Mouse (Mus musculus) lung, embryonic 15.5 days (tissue): ENCODE results near the gene Edn3. TPM values are rescaled to one million over a fixed set of nuclear protein-coding genes. Genes with fewer than 3 reads are reported as not detected.

Experiments
- ATAC-seq: fragments of 200-750 bp; cut with Nextera tagmentation; 2 replicates; pipeline ENCODE4 v1.8.0; 2017; ENCODE audit warnings: moderate number of reproducible peaks, borderline replicate concordance; ENCODE audit not compliant: low FRiP score, low TSS enrichment; ENCODE audit errors: extremely low read depth
- H3K27ac ChIP-seq: fragments of 300-500 bp; sonication (generic); 2 replicates; pipeline ENCODE4 v1.5.1; 2015; ENCODE audit warnings: moderate library complexity, mild to moderate bottlenecking, inconsistent platforms
- H3K27me3 ChIP-seq: fragments of 300-500 bp; sonication (generic); 2 replicates; pipeline ENCODE4 v1.6.1; 2015; ENCODE audit warnings: inconsistent platforms
- H3K36me3 ChIP-seq: fragments of 300-500 bp; sonication (generic); 2 replicates; pipeline ENCODE4 v1.6.1; 2015; ENCODE audit warnings: inconsistent platforms
- H3K4me1 ChIP-seq: fragments of 300-500 bp; sonication (generic); 2 replicates; pipeline ENCODE4 v1.6.1; 2015; ENCODE audit warnings: inconsistent platforms
- H3K4me2 ChIP-seq: fragments of 300-500 bp; sonication (generic); 2 replicates; pipeline ENCODE4 v1.6.1; 2015; ENCODE audit warnings: inconsistent platforms, mild to moderate bottlenecking, moderate library complexity
- H3K4me3 ChIP-seq: fragments of 300-500 bp; sonication (generic); 2 replicates; pipeline ENCODE4 v1.5.1; 2015; ENCODE audit warnings: mild to moderate bottlenecking, inconsistent platforms
- H3K9ac ChIP-seq: fragments of 300-500 bp; sonication (generic); 2 replicates; pipeline ENCODE4 v1.6.1; 2015; ENCODE audit warnings: inconsistent platforms
- H3K9me3 ChIP-seq: fragments of 300-500 bp; sonication (generic); 2 replicates; pipeline ENCODE4 v1.6.1; 2016; ENCODE audit warnings: inconsistent platforms
- WGBS: fragments of 180-500 bp; shearing (Covaris S2); methylation state at CpG from one replicate; pipeline ENCODE4 v1.1.7; 2015; 5-methylcytosine and 5-hydroxymethylcytosine counted together
- polyA plus RNA-seq: library from polyadenylated mRNA; unstranded; fragments of >200 nt; fragmentation: Nextera tagmentation; extraction: Ambion mirVana; gene quantifications from 2 replicates; pipeline ENCODE4 v1.2.1, GENCODE M21; 2015

The Edn3 gene
- polyA plus RNA-seq, 1 experiment from 2014 or later, result 38.4 TPM

DNA sequence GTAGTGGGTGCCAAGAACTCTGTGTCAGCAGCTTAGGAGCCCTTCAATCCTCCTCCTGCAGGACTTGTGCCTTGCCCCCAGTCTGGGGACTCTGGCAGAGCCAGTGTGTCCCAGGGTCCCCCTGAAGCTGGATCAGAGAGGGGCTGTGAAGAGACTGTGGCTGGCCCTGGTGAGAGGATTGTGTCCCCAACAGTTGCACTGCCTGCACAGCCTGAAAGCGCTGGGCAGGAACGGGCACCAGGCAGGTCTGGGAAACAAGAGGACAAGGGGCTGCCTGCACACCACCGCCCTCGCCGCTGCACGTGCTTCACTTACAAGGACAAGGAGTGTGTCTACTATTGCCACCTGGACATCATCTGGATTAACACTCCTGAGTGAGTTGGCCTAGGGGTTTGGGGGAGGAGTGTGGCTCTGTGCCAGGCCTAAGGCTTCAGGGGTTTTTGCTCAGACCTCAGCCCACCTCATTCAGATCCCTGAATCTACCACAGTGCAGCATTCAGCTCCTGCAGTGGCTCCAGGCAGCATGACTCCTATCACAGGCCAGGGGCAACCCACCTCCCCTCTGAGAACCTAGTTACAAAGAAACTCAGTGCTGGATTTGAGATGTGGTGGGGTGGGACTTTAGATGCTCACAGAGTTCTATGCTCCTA lies 1.2 kb downstream of the Edn3 start:
- peak overlapping the region; percentile 60 for H3K9ac ChIP-seq
- H3K4me3 ChIP-seq, result peak overlapping the region; percentile 52
- H3K4me2 ChIP-seq, result peak overlapping the region; percentile 95
- ATAC-seq, result peak; percentile 48; the same call in 1 of the 2 replicates
- no peaks in the 10 kb centered on the region; the same call in 1 of the 2 replicates for H3K27me3 ChIP-seq
- peak overlapping the region; percentile 83 for H3K27ac ChIP-seq
- no peaks in the 10 kb centered on the region for H3K36me3 ChIP-seq
- WGBS, result 45% methylated on average over 6 of the region's 6 CpGs
- no peaks in the 10 kb centered on the region for H3K9me3 ChIP-seq
- H3K4me1 ChIP-seq, result peaks cover 20% of the 10 kb centered on the region; the same call in 1 of the 2 replicates

DNA sequence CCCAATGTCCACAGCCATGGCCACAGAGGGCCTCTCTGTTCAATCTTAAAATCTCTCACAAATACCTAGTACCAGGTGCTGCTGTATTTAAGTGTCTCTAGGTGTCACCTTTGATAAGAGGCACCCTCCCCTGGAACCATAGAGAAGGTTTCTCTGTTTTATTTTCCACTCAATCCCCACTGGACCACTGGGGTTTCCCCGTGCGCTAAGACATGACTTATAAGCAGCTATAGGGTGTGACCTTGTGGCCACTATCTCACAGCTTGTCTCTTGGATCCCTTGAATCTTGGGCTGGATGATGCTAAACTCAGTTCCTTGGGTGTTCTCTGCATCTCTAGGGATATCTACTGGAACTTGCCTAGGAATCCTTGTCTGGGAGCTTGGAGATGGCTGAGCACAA lies 1.9 kb downstream of the Edn3 start:
- H3K4me2 ChIP-seq, result peak overlapping the region; percentile 95
- H3K9me3 ChIP-seq, result no peaks in the 10 kb centered on the region
- peaks cover 20% of the 10 kb centered on the region; the same call in 1 of the 2 replicates for H3K4me1 ChIP-seq
- no peaks in the 10 kb centered on the region; the same call in 1 of the 2 replicates for H3K27me3 ChIP-seq
- H3K4me3 ChIP-seq, result peak overlapping the region; percentile 52
- ATAC-seq, result no peak
- WGBS, result 91% methylated on average over 2 of the region's 2 CpGs
- no peak overlapping the region for H3K9ac ChIP-seq
- no peaks in the 10 kb centered on the region for H3K36me3 ChIP-seq
- H3K27ac ChIP-seq, result no peak overlapping the region

DNA sequence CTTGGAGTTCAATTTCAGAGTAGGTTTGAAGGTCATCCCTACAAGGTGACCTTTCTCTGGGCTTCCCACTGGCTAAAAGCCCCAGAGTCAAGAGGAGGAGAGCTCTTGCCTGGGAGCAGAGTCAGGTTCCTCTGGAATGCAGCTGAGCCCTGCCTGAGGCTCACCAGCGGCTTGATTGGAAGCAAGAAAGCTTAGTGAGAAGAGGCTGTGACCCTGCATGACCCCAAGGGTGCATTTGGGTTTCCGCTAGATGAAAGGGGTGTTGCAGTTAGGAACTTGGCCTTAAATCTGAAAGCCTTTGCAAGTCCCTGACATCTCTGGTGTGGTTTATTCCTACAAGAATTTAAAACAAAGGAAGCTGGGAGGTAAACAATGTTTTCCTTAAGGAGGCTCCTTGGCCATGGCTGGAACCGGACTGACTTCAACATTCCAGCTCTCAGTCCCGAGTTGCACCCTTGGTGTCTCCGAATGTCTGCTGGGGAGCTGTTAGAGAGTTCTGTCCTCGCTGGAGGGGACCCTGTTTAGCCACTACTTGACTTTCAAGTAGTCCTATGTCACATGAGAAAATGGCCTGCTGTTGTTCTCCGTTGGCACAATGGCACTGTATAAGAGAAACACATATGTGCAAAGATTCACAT lies 8.6 kb downstream of the Edn3 start:
- ATAC-seq, result peak; percentile 55; the same call in 1 of the 2 replicates
- Histone ChIP-seq H3K4me3 (no peak overlapping the region), H3K27ac (0 out of 2 replicates have a peak overlapping the region, but pooled peaks have one; percentile 8), H3K9me3 (no peaks in the 10 kb centered on the region), H3K36me3 (no peaks in the 10 kb centered on the region), H3K4me1 (peaks cover 15% of the 10 kb centered on the region), H3K27me3 (no peaks in the 10 kb centered on the region), H3K4me2 (no peak overlapping the region), H3K9ac (no peak overlapping the region)
- 30% methylated on average over 7 of the region's 7 CpGs for WGBS

DNA sequence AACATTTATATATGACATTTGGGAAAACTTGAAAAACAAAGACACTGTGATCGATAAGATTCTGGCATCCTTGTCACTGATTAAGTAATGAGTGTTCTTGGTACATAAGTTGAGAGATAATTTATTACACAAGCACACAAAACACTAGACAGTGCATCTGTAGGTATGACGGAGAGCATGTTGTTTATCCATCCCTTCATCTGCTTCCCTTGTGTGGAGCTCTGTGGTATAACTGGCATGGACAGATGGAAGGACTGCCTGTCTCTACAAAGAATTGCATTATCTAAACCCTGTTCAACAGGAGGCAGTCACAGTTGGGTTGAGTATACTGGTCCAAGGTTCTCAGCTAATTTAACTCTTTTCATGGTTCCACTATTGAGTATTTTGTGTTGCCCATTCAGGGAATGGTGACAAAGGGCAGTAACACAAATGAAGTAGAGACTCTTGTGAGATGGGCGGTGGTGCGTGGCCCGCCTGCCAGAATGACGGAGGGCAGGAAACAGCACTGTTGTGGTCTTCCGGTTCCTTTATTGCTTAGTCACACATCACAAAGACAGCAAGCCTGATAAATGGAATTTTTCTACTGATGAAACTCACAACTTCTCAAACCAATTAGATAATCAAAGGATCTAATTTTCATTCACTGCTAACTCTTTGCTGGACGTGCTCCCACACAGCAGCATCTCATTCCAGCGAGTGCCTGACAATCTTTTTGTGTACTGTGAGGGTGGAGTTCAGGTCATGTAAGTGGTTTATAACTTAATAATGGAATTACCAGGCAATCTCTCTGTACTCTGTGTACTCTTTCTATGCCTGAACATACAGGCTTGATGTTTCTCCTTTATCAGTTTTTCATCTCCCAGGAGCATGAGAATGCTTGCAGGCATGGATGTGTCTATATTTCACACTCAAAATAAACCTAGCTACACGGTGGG lies 14.0 kb downstream of the Edn3 start:
- Histone ChIP-seq H3K4me2 (no peak overlapping the region), H3K9me3 (no peaks in the 10 kb centered on the region), H3K9ac (no peak overlapping the region), H3K36me3 (no peaks in the 10 kb centered on the region), H3K4me3 (no peak overlapping the region), H3K4me1 (peaks cover 3% of the 10 kb centered on the region), H3K27me3 (no peaks in the 10 kb centered on the region), H3K27ac (no peak overlapping the region)
- WGBS, result 73% methylated on average over 10 of the region's 10 CpGs
- ATAC-seq, result no peak

DNA sequence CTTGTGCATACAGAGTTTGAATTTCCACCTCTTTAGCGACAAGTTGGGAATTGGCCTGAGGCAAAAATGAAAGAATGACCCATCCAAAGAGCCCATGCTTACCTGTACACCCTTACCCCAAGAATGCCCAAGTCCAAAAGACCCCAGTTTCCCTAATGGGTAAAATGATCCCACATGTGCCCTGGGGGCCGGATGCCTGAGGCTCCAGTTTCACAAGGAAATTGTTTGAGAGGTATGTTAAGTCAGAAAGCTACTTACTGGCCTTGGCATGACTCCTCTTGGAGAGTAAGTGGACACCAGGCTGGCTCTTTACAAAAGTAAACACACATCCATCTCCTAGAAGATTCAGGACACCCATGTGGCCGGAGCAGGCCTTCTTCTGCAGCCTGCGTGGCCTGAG lies 21.6 kb downstream of the Edn3 start:
- H3K9ac ChIP-seq, result no peak overlapping the region
- H3K9me3 ChIP-seq, result no peaks in the 10 kb centered on the region
- no peak overlapping the region for H3K27ac ChIP-seq
- 0 out of 2 replicates have a peak, but pooled peaks cover 3% of the 10 kb centered on the region for H3K4me1 ChIP-seq
- H3K36me3 ChIP-seq, result no peaks in the 10 kb centered on the region
- no peak overlapping the region for H3K4me2 ChIP-seq
- no peak for ATAC-seq
- H3K4me3 ChIP-seq, result no peak overlapping the region
- no peaks in the 10 kb centered on the region for H3K27me3 ChIP-seq
- 60% methylated on average over 4 of the region's 4 CpGs for WGBS

DNA sequence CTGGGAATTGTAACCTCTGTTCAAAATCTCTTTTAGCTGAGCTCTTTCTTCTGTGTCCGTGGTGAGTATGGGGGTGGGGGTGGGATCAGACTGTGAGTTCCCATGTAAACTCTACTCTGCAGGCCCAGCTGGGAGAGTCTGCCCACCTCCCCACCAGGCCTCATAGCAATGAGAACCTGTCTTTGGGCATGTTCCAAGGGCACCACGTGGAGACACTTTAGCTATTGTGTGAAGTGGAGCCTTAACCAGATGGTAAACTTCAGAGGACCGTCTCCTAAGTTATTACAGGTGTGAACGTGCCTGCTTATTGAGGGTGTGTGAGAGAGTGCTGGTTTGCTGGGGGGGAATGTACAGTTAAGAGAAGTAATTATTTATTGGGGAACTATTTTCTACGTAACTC lies 22.5 kb downstream of the Edn3 start:
- Histone ChIP-seq H3K4me3 (no peak overlapping the region), H3K9me3 (no peaks in the 10 kb centered on the region), H3K27ac (no peak overlapping the region), H3K9ac (no peak overlapping the region), H3K27me3 (no peaks in the 10 kb centered on the region), H3K4me2 (no peak overlapping the region), H3K4me1 (0 out of 2 replicates have a peak, but pooled peaks cover 3% of the 10 kb centered on the region), H3K36me3 (no peaks in the 10 kb centered on the region)
- WGBS, result 47% methylated on average over 5 of the region's 5 CpGs
- peak; percentile 47; the same call in 1 of the 2 replicates for ATAC-seq

DNA sequence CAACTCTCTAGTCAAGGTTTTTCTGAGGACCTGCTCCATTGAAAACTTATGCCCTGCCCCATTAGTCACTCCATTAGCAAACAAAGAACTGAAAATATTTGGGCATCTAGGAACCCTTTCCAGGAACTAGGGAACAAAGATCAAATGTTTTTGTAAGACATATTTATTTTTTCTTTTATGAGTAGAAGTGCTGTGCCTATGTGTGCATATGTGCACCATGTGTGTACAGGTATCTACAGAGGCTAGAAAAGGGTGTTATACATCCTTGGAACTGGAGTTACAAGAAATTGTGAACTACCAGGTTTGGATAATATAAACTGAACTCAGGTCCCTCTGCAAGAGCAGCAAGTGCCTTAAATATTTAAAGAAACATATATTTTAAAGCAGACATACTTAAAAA lies 28.4 kb downstream of the Edn3 start:
- no peaks in the 10 kb centered on the region for H3K36me3 ChIP-seq
- no peak overlapping the region for H3K27ac ChIP-seq
- no peaks in the 10 kb centered on the region for H3K4me1 ChIP-seq
- no peaks in the 10 kb centered on the region for H3K9me3 ChIP-seq
- no peak overlapping the region for H3K4me3 ChIP-seq
- no peak for ATAC-seq
- no peaks in the 10 kb centered on the region for H3K27me3 ChIP-seq
- no peak overlapping the region for H3K4me2 ChIP-seq
- no peak overlapping the region for H3K9ac ChIP-seq

DNA sequence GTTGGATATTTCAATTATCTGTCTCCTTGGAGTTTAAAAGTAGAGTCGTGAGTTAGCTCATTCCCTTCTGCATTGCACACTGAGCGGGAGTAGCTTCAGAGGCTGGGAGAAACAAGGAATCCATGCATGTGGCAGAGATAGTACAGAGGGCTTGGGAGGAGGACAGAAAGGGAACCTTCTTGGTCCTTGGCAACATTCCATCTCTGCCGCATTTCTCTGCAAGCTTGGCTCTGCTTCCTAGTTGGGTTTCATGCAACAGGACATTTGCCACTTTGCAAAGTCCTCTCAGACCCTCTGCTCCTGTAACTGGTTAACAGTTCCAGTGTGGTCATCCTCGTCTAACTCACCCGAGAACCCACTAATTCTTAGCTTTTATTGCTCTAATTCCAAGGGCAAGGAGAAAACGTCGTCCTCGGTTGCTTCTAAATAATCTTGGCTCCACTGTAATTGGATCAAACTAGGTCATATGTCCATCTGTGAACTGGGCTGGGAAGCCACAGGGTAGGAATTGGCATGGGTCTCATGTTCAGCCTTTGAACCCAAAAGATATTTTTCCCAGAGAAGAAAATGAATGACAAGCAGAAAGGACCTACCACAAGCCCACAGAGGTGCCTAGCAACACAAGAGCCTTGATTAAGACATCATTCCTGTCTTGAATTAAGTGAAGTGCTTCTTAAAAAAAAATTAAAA lies 32.2 kb downstream of the Edn3 start:
- H3K27ac ChIP-seq, result no peak overlapping the region
- H3K36me3 ChIP-seq, result no peaks in the 10 kb centered on the region
- no peaks in the 10 kb centered on the region for H3K27me3 ChIP-seq
- no peaks in the 10 kb centered on the region for H3K4me1 ChIP-seq
- 80% methylated on average over 8 of the region's 8 CpGs for WGBS
- no peak overlapping the region for H3K4me3 ChIP-seq
- H3K9me3 ChIP-seq, result no peaks in the 10 kb centered on the region
- H3K9ac ChIP-seq, result no peak overlapping the region
- H3K4me2 ChIP-seq, result no peak overlapping the region
- ATAC-seq, result no peak

DNA sequence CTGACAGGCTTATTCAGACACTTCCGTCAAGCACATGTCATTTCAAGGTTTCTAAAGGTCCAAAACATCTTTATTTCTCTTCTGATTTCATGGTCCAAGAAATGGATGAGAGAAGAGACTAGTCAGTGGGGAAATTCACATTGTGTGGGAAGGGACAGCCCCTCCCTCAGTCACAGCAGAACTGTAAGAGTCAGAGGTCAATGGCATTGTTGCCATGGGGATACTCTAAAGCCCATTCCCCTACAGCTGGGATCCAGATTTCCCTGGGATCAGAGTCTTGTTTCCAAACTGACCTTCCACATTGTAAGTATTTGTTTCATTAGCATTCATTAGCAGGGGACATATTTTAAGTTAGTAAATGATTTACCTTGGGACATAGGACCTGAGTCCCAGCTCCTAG lies 32.8 kb downstream of the Edn3 start:
- no peak for ATAC-seq
- WGBS, result 95% methylated on average over 1 of the region's 1 CpGs
- Histone ChIP-seq H3K9ac (no peak overlapping the region), H3K36me3 (no peaks in the 10 kb centered on the region), H3K27ac (no peak overlapping the region), H3K4me1 (no peaks in the 10 kb centered on the region), H3K4me2 (no peak overlapping the region), H3K27me3 (no peaks in the 10 kb centered on the region), H3K9me3 (no peaks in the 10 kb centered on the region), H3K4me3 (no peak overlapping the region)

DNA sequence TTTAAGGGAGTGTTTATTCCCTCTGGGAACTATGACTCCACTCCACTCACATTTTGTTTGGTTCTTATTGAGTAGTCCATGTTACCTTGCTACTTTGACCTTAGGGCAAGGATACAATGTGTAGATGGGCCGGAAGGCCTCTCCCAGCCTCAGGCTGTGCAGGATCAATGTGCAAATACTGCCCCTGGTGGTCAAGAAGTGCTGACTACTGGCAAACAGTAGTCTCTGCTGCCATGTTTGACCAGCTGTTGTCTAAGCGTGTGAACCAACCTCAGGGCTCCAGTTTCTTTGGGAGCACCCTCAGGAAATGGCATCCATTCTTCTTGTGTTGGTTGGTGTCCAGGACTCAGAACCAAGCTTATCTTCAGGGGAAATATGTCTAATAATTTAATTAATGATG lies 36.6 kb downstream of the Edn3 start:
- Histone ChIP-seq H3K27ac (no peak overlapping the region), H3K9me3 (no peaks in the 10 kb centered on the region), H3K4me1 (no peaks in the 10 kb centered on the region), H3K27me3 (no peaks in the 10 kb centered on the region), H3K36me3 (no peaks in the 10 kb centered on the region), H3K9ac (no peak overlapping the region), H3K4me2 (no peak overlapping the region), H3K4me3 (no peak overlapping the region)
- WGBS, result 63% methylated on average over 2 of the region's 2 CpGs
- no peak for ATAC-seq

DNA sequence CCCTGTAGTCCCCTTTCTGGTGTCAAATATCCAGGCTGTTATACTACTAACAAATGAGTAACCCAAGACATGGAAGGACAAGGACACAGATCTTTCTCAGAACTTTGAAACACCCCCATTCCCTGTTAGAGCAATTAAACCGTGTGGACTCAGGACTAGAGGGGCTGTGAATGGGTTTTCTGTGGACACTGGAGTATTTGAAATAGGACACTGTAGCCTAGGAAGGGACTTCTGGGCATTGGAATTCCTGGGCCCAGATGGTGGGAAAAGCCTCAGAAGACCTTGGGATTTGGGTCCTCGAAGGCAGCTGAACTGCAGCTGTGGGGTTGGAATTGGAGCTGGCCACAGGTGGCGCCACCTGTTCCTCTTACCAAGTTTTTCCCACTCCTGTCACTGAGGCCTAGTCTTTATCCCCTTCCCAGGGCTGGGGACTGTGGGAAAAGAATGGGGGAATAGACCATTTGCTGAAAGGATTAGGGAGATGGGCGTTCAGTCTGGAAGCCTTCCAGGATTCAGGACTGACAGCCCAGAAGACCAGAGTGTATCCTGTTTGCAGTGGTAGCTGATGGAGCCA lies 37.2 kb downstream of the Edn3 start:
- WGBS, result 67% methylated on average over 4 of the region's 4 CpGs
- no peaks in the 10 kb centered on the region for H3K9me3 ChIP-seq
- H3K4me2 ChIP-seq, result no peak overlapping the region
- no peak overlapping the region for H3K4me3 ChIP-seq
- ATAC-seq, result no peak
- H3K4me1 ChIP-seq, result no peaks in the 10 kb centered on the region
- no peaks in the 10 kb centered on the region for H3K27me3 ChIP-seq
- H3K36me3 ChIP-seq, result no peaks in the 10 kb centered on the region
- no peak overlapping the region for H3K9ac ChIP-seq
- no peak overlapping the region for H3K27ac ChIP-seq
